Mouse (Mus musculus) midbrain, embryonic 11.5 days (tissue): ENCODE results near the gene Ly6g6e. TPM values are rescaled to one million over a fixed set of nuclear protein-coding genes. Genes with fewer than 3 reads are reported as not detected.

Source experiments
- ATAC-seq: fragments of 200-750 bp; cut with Nextera tagmentation; 2 replicates; pipeline ENCODE4 v1.8.0; 2017; ENCODE audit warnings: moderate TSS enrichment, moderate library complexity; ENCODE audit not compliant: low FRiP score
- DNase-seq: peaks from one replicate; pipeline ENCODE4 v3.0.0; 2015; ENCODE audit warnings: low spot score; ENCODE audit errors: missing footprints
- H3K27ac ChIP-seq: fragments of 300-500 bp; sonication (generic); 2 replicates; pipeline ENCODE4 v1.5.1; 2014; ENCODE audit warnings: low read depth, low read length
- H3K27me3 ChIP-seq: fragments of 300-500 bp; sonication (generic); 2 replicates; pipeline ENCODE4 v1.6.1; 2014; ENCODE audit warnings: mild to moderate bottlenecking, low read length, moderate library complexity, mixed read lengths; ENCODE audit not compliant: control insufficient read depth, insufficient read depth
- H3K36me3 ChIP-seq: fragments of 300-500 bp; sonication (generic); 2 replicates; pipeline ENCODE4 v1.6.1; 2014; ENCODE audit warnings: mild to moderate bottlenecking, low read length, moderate library complexity, mixed read lengths; ENCODE audit not compliant: control insufficient read depth, insufficient read depth
- H3K4me1 ChIP-seq: fragments of 300-500 bp; sonication (generic); 2 replicates; pipeline ENCODE4 v1.6.1; 2014; ENCODE audit warnings: low read length; ENCODE audit not compliant: control insufficient read depth, insufficient read depth
- H3K4me2 ChIP-seq: fragments of 300-500 bp; sonication (generic); 2 replicates; pipeline ENCODE4 v1.6.1; 2014; ENCODE audit warnings: mild to moderate bottlenecking, moderate library complexity
- H3K4me3 ChIP-seq: fragments of 300-500 bp; sonication (generic); 2 replicates; pipeline ENCODE4 v1.5.1; 2014; ENCODE audit warnings: low read depth, low read length
- H3K9ac ChIP-seq: fragments of 300-500 bp; sonication (generic); 2 replicates; pipeline ENCODE4 v1.6.1; 2014; ENCODE audit warnings: low read length
- H3K9me3 ChIP-seq: fragments of 300-500 bp; sonication (generic); 2 replicates; pipeline ENCODE4 v1.6.1; 2016; ENCODE audit warnings: low read length; ENCODE audit not compliant: control insufficient read depth
- WGBS: fragments of 180-500 bp; shearing (Covaris S2); extraction: QIAGEN DNeasy Blood & Tissue Kit; methylation state at CpG from one replicate; pipeline ENCODE4 v1.1.7; 2014; 5-methylcytosine and 5-hydroxymethylcytosine counted together
- polyA plus RNA-seq: library from polyadenylated mRNA; unstranded; fragments of >200 nt; fragmentation: Nextera tagmentation; extraction: Ambion mirVana; gene quantifications from 2 replicates; pipeline ENCODE4 v1.2.1, GENCODE M21; 2014

The Ly6g6e gene
- polyA plus RNA-seq, 1 experiment from 2014 or later = not detected

GRCm38 (mm10) chr17:35034896-35035295, 41.8 kb upstream of the Ly6g6e start:
- DNase-seq (no peak), ATAC-seq (no peak)
- no peaks in the 10 kb centered on the region for H3K36me3 ChIP-seq
- H3K9me3 ChIP-seq = no peaks in the 10 kb centered on the region
- H3K4me1 ChIP-seq = no peaks in the 10 kb centered on the region; the same call in 1 of the 2 replicates
- H3K27me3 ChIP-seq = no peaks in the 10 kb centered on the region
- H3K27ac ChIP-seq = no peak overlapping the region
- no peak overlapping the region for H3K9ac ChIP-seq
- H3K4me2 ChIP-seq = no peak overlapping the region
- WGBS = 77% methylated on average over 6 of the region's 6 CpGs
- no peak overlapping the region for H3K4me3 ChIP-seq

GRCm38 (mm10) chr17:35039121-35039873, 37.4 kb upstream of the Ly6g6e start:
- WGBS = 85% methylated on average over 11 of the region's 11 CpGs

DNA sequence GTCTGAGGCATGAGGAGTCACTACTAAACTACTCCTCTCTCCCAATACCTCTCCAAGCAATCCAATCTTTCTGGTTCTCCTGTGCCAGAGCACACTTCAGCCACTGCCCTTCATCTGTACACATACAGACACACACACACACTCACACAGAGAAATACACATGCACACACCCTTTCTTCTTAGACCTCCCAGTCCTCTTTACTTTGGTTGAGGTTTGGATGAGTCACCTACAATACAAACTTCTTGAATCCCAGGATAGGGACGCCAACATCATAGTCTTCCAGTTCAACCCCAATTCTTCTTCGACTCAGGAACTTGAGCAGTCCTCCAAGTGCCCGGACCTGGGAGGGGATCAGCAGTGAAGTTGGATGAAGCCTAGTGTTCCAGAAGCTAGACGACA, 32.9 kb upstream of the Ly6g6e start:
- H3K27me3 ChIP-seq = no peaks in the 10 kb centered on the region
- no peak overlapping the region for H3K27ac ChIP-seq
- H3K4me2 ChIP-seq = no peak overlapping the region
- ATAC-seq (no peak), DNase-seq (no peak)
- peaks cover 24% of the 10 kb centered on the region for H3K4me1 ChIP-seq
- 87% methylated on average over 4 of the region's 4 CpGs for WGBS
- no peaks in the 10 kb centered on the region for H3K36me3 ChIP-seq
- H3K4me3 ChIP-seq = no peak overlapping the region
- H3K9ac ChIP-seq = no peak overlapping the region
- no peaks in the 10 kb centered on the region for H3K9me3 ChIP-seq

More at GRCm38 (mm10) chr17:35039121-35039873, 37.4 kb upstream of the Ly6g6e start:
- no peak overlapping the region for H3K4me3 ChIP-seq
- no peaks in the 10 kb centered on the region for H3K4me1 ChIP-seq
- H3K27me3 ChIP-seq = no peaks in the 10 kb centered on the region
- no peaks in the 10 kb centered on the region for H3K36me3 ChIP-seq
- no peak for DNase-seq
- no peaks in the 10 kb centered on the region for H3K9me3 ChIP-seq
- no peak overlapping the region for H3K4me2 ChIP-seq
- ATAC-seq = no peak
- no peak overlapping the region for H3K9ac ChIP-seq
- H3K27ac ChIP-seq = no peak overlapping the region

- H3K4me2 ChIP-seq = peak overlapping the region; percentile 97
- H3K27ac ChIP-seq = no peak overlapping the region; the same call in 1 of the 2 replicates
- H3K36me3 ChIP-seq = no peaks in the 10 kb centered on the region
- 92% methylated on average over 7 of the region's 7 CpGs for WGBS
- no peaks in the 10 kb centered on the region for H3K9me3 ChIP-seq
- peak overlapping the region; percentile 45 for H3K4me3 ChIP-seq
- ATAC-seq (no peak), DNase-seq (no peak)
- no peaks in the 10 kb centered on the region for H3K27me3 ChIP-seq
- H3K9ac ChIP-seq = peak overlapping the region; percentile 90
- H3K4me1 ChIP-seq = peaks cover 36% of the 10 kb centered on the region
Observed at GRCm38 (mm10) chr17:35044904-35045806, 31.5 kb upstream of the Ly6g6e start.

GRCm38 (mm10) chr17:35045807-35046680, 30.7 kb upstream of the Ly6g6e start:
- H3K9me3 ChIP-seq = no peaks in the 10 kb centered on the region
- H3K9ac ChIP-seq = peak overlapping the region; percentile 90
- 7% methylated on average over 45 of the region's 48 CpGs for WGBS
- peak overlapping the region; percentile 45 for H3K4me3 ChIP-seq
- H3K27me3 ChIP-seq = no peaks in the 10 kb centered on the region
- H3K36me3 ChIP-seq = no peaks in the 10 kb centered on the region
- DNase-seq (peak; percentile 95), ATAC-seq (peak; percentile 76; the same call in 1 of the 2 replicates)
- peaks cover 40% of the 10 kb centered on the region for H3K4me1 ChIP-seq
- H3K27ac ChIP-seq = peak overlapping the region; percentile 83
- H3K4me2 ChIP-seq = peak overlapping the region; percentile 97

GRCm38 (mm10) chr17:35046681-35047455, 29.8 kb upstream of the Ly6g6e start, which contains the start of gene Msh5:
TSS of gene Msh5 (minus strand) at chr17:35046745.
- DNase-seq (peak; percentile 100), ATAC-seq (peak; percentile 97)
- Histone ChIP-seq H3K4me3 (peak within 1 kb of the TSS; percentile 45), H3K4me2 (peak within 1 kb of the TSS; percentile 97), H3K9me3 (no peaks in the 10 kb centered on the region), H3K9ac (peak within 1 kb of the TSS; percentile 90), H3K27ac (peak within 1 kb of the TSS; percentile 83), H3K36me3 (no peaks in the 10 kb centered on the region), H3K4me1 (peaks cover 46% of the 10 kb centered on the region), H3K27me3 (no peaks in the 10 kb centered on the region)
- 3% methylated on average over 32 of the region's 33 CpGs for WGBS

GRCm38 (mm10) chr17:35047688-35048087, 29.0 kb upstream of the Ly6g6e start:
- 66% methylated on average over 1 of the region's 1 CpGs for WGBS
- Histone ChIP-seq H3K4me2 (no peak overlapping the region), H3K36me3 (peaks cover 1% of the 10 kb centered on the region; the same call in 1 of the 2 replicates), H3K27me3 (no peaks in the 10 kb centered on the region), H3K4me3 (no peak overlapping the region), H3K4me1 (peaks cover 52% of the 10 kb centered on the region), H3K9ac (0 out of 2 replicates have a peak overlapping the region, but pooled peaks have one; percentile 9), H3K9me3 (no peaks in the 10 kb centered on the region), H3K27ac (peak overlapping the region; percentile 57)
- DNase-seq (no peak), ATAC-seq (no peak)
